Mouse (Mus musculus) urinary bladder, adult 2 months (tissue): ENCODE data around the gene Gpd1l. TPM values are rescaled to one million over a fixed set of nuclear protein-coding genes. Genes with fewer than 3 reads are reported as not detected.

Experiments
- DNase-seq: peaks from one replicate; pipeline ENCODE4 v3.0.0; 2022; ENCODE audit warnings: low spot score
- polyA plus RNA-seq: library from polyadenylated mRNA; depleted of rRNA; stranded (reverse); fragments of >200 nt; gene quantifications from 2 replicates; pipeline ENCODE4 v1.2.3, GENCODE M21; 2012

The Gpd1l gene
- polyA plus RNA-seq, 1 experiment = 34.4 TPM

- DNase-seq = peak; percentile 37
Measured at GRCm38 (mm10) chr9:114930464-114931090, 3.2 kb downstream of the Gpd1l start.

GRCm38 (mm10) chr9:114925571-114925970, 8.2 kb downstream of the Gpd1l start:
- DNase-seq = no peak

- DNase-seq = no peak
Measured at GRCm38 (mm10) chr9:114925039-114925438, 8.7 kb downstream of the Gpd1l start.

GRCm38 (mm10) chr9:114924511-114924910, 9.3 kb downstream of the Gpd1l start:
- no peak for DNase-seq

- DNase-seq = no peak
Measured at GRCm38 (mm10) chr9:114922209-114922608, 11.6 kb downstream of the Gpd1l start.

GRCm38 (mm10) chr9:114921352-114922081, 12.3 kb downstream of the Gpd1l start:
- DNase-seq = no peak

- no peak for DNase-seq
Measured at GRCm38 (mm10) chr9:114920569-114920968, 13.2 kb downstream of the Gpd1l start.

GRCm38 (mm10) chr9:114912680-114913649, 20.8 kb downstream of the Gpd1l start:
- DNase-seq = peak; percentile 35

- no peak for DNase-seq
Measured at GRCm38 (mm10) chr9:114907509-114907908, 26.3 kb downstream of the Gpd1l start.

GRCm38 (mm10) chr9:114895919-114896318, 37.9 kb downstream of the Gpd1l start:
- DNase-seq = no peak

- DNase-seq = no peak
Measured at GRCm38 (mm10) chr9:114892974-114893373, 40.8 kb downstream of the Gpd1l start.

- DNase-seq = no peak
Measured at GRCm38 (mm10) chr9:114890377-114890776, 43.4 kb downstream of the Gpd1l start.

GRCm38 (mm10) chr9:114888856-114889407, 44.9 kb downstream of the Gpd1l start:
- no peak for DNase-seq

- DNase-seq = no peak
Measured at GRCm38 (mm10) chr9:114887699-114888098, 46.1 kb downstream of the Gpd1l start.

GRCm38 (mm10) chr9:114885991-114886662, 47.7 kb downstream of the Gpd1l start:
- DNase-seq = no peak

- DNase-seq = no peak
Measured at GRCm38 (mm10) chr9:114885564-114885963, 48.2 kb downstream of the Gpd1l start.

- DNase-seq = no peak
Measured at GRCm38 (mm10) chr9:114881977-114882376, 51.8 kb downstream of the Gpd1l start.

- DNase-seq = no peak
Measured at GRCm38 (mm10) chr9:114855327-114855726, 78.5 kb downstream of the Gpd1l start.

- DNase-seq = no peak
Measured at GRCm38 (mm10) chr9:114854686-114855085, 79.1 kb downstream of the Gpd1l start.

GRCm38 (mm10) chr9:114853336-114853735, 80.5 kb downstream of the Gpd1l start:
- DNase-seq = no peak
